Mouse (Mus musculus) common myeloid progenitor, adult 5-6 weeks (primary cell): ENCODE results near the gene B9d2. TPM values are rescaled to one million over a fixed set of nuclear protein-coding genes. Genes with fewer than 3 reads are reported as not detected.

ENCODE experiments used
- ATAC-seq: replicated peaks from 2 replicates; pipeline ENCODE4 v1.8.0; 2016; ENCODE audit warnings: low read depth, mild to moderate bottlenecking, moderate TSS enrichment, inconsistent platforms; ENCODE audit not compliant: poor library complexity, severe bottlenecking
- total RNA-seq: library from RNA; stranded (forward); fragments of 200-1000, 187-1606 nt; gene quantifications from 2 replicates; pipeline ENCODE4 v1.2.3, GENCODE M21; 2017

The B9d2 gene
- total RNA-seq, 1 experiment from 2014 or later = 39.3 TPM

- ATAC-seq = no peak
These were observed 8.1 kb upstream of the B9d2 start for GRCm38 (mm10) chr7:25672442-25672841.

DNA sequence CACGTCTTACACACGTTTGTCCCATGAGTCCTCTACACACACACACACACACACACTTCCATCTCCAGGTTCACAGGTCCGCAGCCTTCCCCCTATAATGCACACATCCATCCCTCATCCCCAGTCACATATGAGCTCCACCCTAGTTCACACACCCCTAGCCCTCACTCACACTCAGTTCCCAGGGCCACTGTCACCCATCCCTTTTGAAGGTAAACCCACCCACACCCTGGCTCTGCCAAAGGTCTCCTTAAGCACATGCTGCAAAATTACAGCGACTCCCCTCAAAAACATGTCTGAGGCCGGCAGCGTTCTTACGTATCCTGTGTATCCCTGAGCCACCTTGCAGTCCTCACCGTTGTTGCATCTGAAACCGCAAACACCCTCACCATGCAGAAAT lies 6.3 kb upstream of the B9d2 start:
- ATAC-seq = peak; percentile 23

- peak; percentile 43 for ATAC-seq
These were observed 5.8 kb upstream of the B9d2 start, which contains the start of gene Tmem91 for GRCm38 (mm10) chr7:25674719-25675300. Tmem91 (minus strand) TSS chr7:25675166.

- ATAC-seq = no peak
These were observed 5.2 kb upstream of the B9d2 start for GRCm38 (mm10) chr7:25675405-25675804.

DNA sequence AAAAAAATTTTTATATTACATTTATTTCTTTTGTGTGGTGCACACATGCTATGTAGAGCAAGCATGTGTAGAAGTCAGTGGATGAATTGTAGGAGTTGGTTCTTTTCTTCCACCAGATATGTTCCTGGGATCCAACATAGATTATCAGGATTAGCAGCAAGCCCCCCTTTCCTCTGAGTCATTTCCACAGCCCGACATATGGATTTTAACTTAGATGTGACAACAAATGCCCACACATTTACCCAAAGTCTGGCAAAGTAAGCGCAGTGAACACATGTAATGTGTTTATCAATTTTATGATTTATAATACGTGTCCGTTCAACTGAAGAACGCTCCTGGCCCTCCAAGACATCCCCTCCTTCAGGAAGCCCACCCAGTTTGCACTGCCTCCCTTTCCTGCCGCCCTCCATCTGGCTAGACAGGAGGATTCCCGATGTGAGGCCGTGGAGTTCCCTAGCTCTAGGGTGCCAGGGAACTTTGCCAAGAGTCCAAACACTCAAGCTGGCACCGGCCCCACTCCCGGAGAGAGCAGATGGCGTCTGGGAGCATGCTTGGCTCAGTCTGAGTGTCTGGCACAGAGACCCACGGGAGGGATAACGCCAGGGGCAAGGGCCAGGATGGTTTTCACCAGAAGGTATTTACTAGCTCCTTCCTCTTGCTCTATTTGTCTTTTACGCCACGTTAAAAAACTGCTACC lies 4.3 kb upstream of the B9d2 start:
- no peak for ATAC-seq

DNA sequence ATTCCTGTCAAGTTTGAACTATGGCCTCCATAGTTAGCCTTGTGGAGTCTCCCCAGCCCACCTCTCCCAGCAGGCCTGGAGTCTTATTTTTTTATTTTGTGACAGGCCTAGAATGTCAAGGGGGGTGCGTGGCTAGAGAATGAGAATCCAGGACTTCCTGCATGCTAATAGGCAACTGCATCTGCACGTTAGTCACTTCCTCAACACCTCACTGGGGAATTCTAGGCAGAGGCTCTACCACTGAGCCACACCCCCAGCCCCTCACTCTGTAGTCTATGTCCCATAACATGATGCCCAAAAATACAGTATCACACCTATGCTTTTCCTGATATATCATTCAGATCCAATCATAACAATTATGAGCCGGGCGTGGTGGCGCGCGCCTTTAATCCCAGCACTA lies 3.6 kb upstream of the B9d2 start:
- ATAC-seq = no peak

DNA sequence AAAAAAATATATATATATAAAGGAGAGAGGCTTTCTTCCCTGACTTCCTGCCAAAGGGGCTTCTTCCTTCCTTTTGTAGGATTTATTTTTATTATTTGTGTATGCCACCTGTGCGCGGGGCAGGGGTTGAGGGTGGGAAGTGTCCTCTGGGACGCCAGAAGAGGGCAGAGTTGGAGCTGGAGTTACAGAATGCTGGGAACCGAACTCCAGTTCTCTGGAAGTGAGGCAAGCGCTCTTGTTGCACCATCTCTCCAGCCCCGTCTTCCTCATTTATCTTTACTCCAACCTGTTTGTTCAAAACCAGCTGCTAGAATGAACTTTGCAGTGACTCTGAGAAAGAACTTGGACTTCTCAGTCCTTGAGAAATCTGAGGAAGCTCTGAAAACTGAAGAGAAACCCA lies 609 bp upstream of the B9d2 start:
- ATAC-seq = no peak

- ATAC-seq = no peak
These were observed 1.0 kb downstream of the B9d2 start for GRCm38 (mm10) chr7:25681341-25682231.

- peak; percentile 37 for ATAC-seq
These were observed 3.0 kb downstream of the B9d2 start for GRCm38 (mm10) chr7:25683474-25684180.

- ATAC-seq = no peak
These were observed 4.1 kb downstream of the B9d2 start for GRCm38 (mm10) chr7:25684659-25685058.

DNA sequence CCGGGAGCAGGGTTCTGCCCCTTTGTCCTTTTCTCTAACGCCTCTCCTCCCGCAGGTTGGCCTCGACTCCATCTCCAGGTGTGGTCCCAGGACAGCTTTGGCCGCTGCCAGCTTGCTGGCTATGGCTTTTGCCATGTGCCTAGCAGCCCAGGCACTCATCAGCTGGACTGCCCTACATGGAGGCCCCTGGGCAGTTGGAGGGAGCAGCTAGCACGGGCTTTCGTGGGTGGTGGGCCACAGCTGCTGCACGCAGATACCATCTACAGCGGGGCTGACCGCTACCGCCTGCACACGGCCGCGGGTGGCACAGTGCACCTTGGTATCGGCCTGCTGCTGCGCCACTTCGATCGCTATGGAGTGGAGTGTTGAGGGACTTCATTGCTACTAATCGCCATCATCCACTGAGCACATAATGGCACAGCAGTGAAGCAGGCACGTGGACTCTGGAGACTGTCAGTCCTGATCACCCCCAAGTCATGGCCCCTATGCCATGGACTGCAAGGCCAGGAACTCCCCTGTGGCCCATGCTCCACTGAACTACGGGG lies 5.4 kb downstream of the B9d2 start:
- no peak for ATAC-seq

DNA sequence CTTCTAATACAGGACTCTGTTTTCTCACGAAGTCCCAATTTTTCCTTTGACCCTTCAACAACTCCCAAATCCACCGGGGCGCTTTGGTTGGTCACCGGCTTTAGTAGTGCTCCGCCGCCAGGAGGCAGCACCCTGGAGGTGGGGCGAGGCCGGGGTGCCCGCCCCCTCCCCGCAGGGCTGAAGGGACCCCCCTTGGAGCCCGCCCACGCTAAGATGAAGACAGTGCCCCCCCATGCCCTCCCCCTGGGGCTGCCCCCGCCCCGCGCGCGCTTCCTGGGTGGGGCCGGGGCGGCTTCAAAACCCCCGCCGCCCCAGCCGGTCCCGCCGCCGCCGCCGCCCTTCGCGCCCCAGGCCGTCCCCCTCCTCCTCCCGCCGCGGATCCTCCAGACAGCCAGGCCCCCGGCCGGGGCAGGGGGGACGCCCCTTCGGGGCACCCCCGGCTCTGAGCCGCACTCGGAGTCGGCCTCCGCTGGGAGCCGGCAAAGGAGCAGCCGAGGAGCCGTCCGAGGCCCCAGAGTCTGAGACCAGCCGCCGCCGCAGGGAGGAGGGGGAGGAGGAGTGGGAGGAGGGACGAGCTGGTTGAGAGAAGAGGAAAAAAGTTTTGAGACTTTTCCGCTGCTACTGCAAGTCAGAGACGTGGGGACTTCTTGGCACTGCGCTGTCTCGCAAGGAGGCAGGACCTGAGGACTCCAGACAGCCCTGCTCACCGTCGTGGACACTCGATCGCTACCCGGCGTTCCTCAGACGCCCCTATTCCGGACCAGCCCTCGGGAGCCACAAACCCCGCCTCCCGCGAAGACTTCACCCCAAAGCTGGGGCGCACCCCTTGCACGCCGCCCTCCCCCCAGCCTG lies 6.3 kb downstream of the B9d2 start, which contains the start of gene Tgfb1:
TSS of gene Tgfb1 (plus strand) at position 323 of the 852 bp plus-strand sequence.
- peak; percentile 17 for ATAC-seq

- ATAC-seq = no peak
These were observed 7.3 kb downstream of the B9d2 start for GRCm38 (mm10) chr7:25687811-25688401.

DNA sequence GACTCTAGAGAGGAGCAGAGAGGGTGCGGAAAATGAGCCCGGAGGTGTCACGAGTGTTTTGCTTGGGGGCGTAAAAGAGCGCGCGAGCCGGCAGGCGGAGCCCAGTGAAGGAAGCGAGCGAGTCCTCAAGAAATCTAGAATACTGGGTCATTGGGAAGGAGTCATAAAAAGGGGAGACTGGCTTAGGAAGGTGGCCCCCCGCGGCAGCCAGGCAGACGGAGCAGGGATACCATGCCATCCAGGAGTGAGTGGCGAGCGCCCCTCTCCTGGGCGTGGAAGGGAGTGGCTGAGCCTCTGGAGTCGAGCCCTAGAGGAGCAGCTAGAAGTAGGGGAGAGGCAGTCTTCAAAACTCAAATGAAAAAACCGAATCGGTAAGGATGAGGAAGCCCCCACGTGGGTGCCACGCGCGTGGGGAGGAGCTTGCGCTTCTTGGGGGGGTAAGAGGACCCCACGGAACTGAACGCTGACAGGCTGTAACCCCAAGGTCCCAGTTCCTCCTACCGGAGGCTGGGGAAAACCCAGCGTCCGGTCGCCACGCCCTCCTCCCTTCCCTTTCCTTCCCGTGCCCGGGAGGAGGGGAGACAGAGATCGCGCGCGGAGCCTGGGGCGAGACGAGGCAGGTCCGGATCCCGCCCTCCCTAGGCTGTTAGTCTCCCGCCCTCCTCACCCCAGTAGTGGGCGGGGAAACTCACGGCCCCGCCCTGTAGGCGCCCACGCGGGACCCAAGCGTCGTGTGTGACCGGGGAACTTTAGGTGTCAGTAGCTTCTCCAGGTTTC lies 8.4 kb downstream of the B9d2 start:
- ATAC-seq = peak; percentile 62

DNA sequence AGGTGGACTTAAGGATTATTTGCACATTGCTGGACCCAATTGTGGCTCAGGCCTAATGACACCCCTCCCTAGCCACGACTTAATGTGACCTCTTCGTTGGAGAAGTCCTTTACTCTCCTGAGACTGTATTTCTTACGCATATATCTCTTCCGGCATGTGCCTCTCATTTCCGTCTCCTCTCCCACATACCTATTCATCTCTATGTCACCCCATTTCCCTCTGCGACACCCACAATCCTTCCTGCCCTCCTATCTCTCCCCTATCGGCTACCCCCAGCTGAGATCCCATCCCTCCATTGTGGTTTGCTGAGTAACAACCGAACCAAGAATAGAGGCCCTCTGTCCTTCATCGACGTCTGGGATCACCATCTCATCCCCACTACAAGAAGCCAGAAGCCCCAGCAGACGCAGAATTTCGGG lies 9.0 kb downstream of the B9d2 start:
- ATAC-seq = peak; percentile 45

DNA sequence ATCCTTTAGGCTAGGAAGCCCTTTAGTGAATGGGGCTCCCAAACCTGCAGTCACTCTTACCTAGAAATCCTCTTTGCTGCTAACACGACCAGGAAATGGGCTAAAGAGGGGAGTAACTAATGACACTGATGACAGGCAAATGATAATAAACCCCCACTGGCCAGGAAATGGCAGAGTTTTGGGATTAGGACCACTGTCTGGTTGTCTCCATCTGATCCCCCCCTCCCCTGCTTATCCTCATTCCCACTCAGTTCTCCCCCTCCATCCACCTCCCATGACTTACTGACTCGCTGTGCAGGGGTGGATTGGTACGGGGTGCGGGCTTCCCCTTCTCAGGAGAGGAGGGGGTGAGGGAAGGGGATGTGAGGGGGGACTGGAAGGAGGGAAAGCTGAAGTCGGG lies 9.5 kb downstream of the B9d2 start:
- ATAC-seq = no peak

DNA sequence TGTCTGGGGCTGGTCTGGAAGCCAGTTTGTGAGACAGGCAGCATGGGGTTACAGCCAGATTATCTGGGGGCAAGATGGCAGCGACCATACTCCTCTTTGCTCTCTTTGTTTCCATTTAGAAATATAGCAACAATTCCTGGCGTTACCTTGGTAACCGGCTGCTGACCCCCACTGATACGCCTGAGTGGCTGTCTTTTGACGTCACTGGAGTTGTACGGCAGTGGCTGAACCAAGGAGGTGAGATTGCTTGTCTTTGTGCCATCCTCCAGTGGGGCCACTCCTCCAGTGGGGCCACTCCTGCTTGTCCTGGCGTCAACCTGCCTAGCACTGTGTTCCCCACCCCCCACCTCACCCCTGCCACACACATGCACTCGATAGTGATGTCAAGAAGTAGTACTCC lies 13.5 kb downstream of the B9d2 start:
- ATAC-seq = no peak

DNA sequence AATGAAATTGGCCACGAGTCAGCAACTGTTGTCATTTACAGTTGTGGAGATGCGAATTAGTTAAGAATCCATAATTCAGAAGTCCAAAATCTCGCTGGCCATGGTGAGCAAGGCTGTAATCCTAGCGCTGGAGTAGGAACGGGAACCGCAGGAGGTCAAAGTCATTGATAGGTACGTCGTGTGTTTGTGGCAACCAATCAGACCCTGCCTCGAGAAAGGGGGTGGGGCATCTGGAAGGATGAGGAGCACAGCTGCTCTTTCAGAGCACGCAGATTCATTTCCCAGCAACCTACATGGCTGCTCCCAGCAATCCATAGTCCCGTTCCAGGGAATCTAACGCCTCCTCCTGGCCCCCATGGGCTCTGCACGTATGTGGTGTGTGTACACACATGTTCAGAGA lies 19.3 kb downstream of the B9d2 start:
- ATAC-seq = no peak
